Mouse (Mus musculus): ENCODE data around the gene Cnksr3. TPM values are rescaled to one million over a fixed set of nuclear protein-coding genes. Genes with fewer than 3 reads are reported as not detected.
A peak's percentile ranks its signal among the peaks of the same experiment; 100 is the strongest.

The Cnksr3 gene
- polyA plus RNA-seq, 1 experiment from 2014 or later = 11.9 TPM

- 75% methylated on average over 6 of the region's 6 CpGs for WGBS
- Histone ChIP-seq H3K4me2 (replicated peaks) (no peak overlapping the region), H3K4me1 (peaks cover 18% of the 10 kb centered on the region), H3K36me3 (no peaks in the 10 kb centered on the region), H3K27ac (replicated peaks) (no peak overlapping the region), H3K4me3 (replicated peaks) (no peak overlapping the region), H3K9ac (no peak overlapping the region), H3K9me3 (replicated peaks) (no peaks in the 10 kb centered on the region), H3K27me3 (no peaks in the 10 kb centered on the region)
- no peak for ATAC-seq (ENCODE audit: insufficient number of reproducible peaks, low FRiP score, low TSS enrichment, low read depth)
These were observed 16.1 kb downstream of the Cnksr3 start for GRCm38 (mm10) chr10:7195927-7196326.

DNA sequence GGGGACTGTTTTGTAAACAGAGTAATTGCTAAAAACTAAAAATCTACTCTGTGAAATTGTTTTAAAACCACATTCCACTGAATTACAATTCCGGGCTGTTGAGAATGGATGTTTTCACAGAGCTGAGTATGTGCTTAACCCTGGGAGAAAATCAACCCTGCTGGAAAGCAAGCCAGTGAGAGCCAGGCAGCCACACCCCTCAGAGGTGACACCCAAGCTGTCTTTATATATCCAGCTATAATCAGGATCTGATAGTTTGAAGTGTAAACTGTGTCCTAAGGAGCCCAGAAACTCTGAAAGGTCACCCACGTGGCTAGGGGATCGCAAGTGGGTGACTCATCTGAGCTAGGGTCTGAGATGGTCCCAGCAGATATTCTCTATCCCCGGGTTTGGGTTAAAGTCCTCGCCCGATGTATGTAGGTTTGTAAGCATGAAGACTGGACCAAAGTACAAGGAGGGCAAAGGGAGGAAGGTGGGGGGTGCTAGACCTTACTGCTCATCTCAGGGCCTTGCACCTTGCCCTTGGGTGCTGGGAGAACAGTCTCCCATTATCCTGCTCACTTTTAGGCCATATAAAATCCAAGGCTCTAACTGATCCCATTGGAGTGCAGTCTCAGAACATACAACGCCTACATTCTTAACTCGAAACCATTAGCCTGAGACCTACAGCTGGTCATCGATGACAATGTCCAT is 20.2 kb downstream of the Cnksr3 start:
- Histone ChIP-seq H3K4me2 (replicated peaks) (no peak overlapping the region), H3K27ac (replicated peaks) (no peak overlapping the region), H3K27me3 (no peaks in the 10 kb centered on the region), H3K9me3 (replicated peaks) (no peaks in the 10 kb centered on the region), H3K36me3 (no peaks in the 10 kb centered on the region), H3K4me3 (replicated peaks) (no peak overlapping the region), H3K4me1 (peaks cover 26% of the 10 kb centered on the region), H3K9ac (no peak overlapping the region)
- WGBS = 80% methylated on average over 9 of the region's 9 CpGs
- no peak for ATAC-seq (ENCODE audit: insufficient number of reproducible peaks, low FRiP score, low TSS enrichment, low read depth)

- no peak overlapping the region for H3K9ac ChIP-seq
- ATAC-seq (ENCODE audit: insufficient number of reproducible peaks, low FRiP score, low TSS enrichment, low read depth) = no peak
- no peak overlapping the region for H3K4me3 ChIP-seq (replicated peaks)
- peak overlapping the region; percentile 40 for H3K27ac ChIP-seq (replicated peaks)
- no peak overlapping the region for H3K4me2 ChIP-seq (replicated peaks)
- no peaks in the 10 kb centered on the region for H3K9me3 ChIP-seq (replicated peaks)
- H3K4me1 ChIP-seq = peaks cover 14% of the 10 kb centered on the region; the same call in 1 of the 2 replicates
- no peaks in the 10 kb centered on the region for H3K36me3 ChIP-seq
- H3K27me3 ChIP-seq = no peaks in the 10 kb centered on the region
- WGBS = 69% methylated on average over 6 of the region's 6 CpGs
These were observed 22.8 kb downstream of the Cnksr3 start for GRCm38 (mm10) chr10:7189194-7189593.

GRCm38 (mm10) chr10:7187881-7188280 is 24.2 kb downstream of the Cnksr3 start:
- Histone ChIP-seq H3K27ac (replicated peaks) (no peak overlapping the region), H3K27me3 (no peaks in the 10 kb centered on the region), H3K4me2 (replicated peaks) (no peak overlapping the region), H3K36me3 (no peaks in the 10 kb centered on the region), H3K4me1 (peaks cover 25% of the 10 kb centered on the region), H3K4me3 (replicated peaks) (no peak overlapping the region), H3K9ac (no peak overlapping the region), H3K9me3 (replicated peaks) (no peaks in the 10 kb centered on the region)
- 52% methylated on average over 7 of the region's 7 CpGs for WGBS
- ATAC-seq (ENCODE audit: insufficient number of reproducible peaks, low FRiP score, low TSS enrichment, low read depth) = no peak

- no peak overlapping the region for H3K4me3 ChIP-seq (replicated peaks)
- peaks cover 32% of the 10 kb centered on the region for H3K4me1 ChIP-seq
- H3K9ac ChIP-seq = no peak overlapping the region
- WGBS = 88% methylated on average over 5 of the region's 5 CpGs
- no peak overlapping the region for H3K4me2 ChIP-seq (replicated peaks)
- H3K27ac ChIP-seq (replicated peaks) = no peak overlapping the region
- ATAC-seq (ENCODE audit: insufficient number of reproducible peaks, low FRiP score, low TSS enrichment, low read depth) = no peak
- H3K27me3 ChIP-seq = no peaks in the 10 kb centered on the region
- no peaks in the 10 kb centered on the region for H3K9me3 ChIP-seq (replicated peaks)
- H3K36me3 ChIP-seq = no peaks in the 10 kb centered on the region
These were observed 25.0 kb downstream of the Cnksr3 start for GRCm38 (mm10) chr10:7186992-7187391.

DNA sequence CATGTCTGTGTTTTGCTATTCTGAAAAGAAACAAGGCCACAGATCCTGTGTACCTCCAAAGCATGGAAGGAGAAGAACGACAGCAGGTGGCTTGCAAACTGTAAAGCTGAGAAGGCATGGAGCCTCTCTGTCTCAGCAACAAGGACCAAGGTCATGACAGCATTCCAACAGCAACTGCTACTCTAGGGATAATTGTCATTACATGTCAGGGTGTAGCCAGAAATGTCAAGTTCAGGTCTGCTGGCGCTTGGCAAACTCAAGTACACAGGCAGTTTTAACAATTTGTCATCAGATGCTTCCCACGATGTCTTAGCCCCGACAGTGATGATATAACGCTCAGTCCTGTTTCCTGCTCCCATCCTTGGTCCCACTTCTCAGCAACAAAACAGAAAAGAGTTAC is 26.0 kb downstream of the Cnksr3 start:
- 65% methylated on average over 5 of the region's 5 CpGs for WGBS
- H3K36me3 ChIP-seq = no peaks in the 10 kb centered on the region
- no peak for ATAC-seq (ENCODE audit: insufficient number of reproducible peaks, low FRiP score, low TSS enrichment, low read depth)

GRCm38 (mm10) chr10:7183171-7183631 is 28.8 kb downstream of the Cnksr3 start:
- 8% methylated on average over 6 of the region's 6 CpGs for WGBS
- Histone ChIP-seq H3K4me1 (peaks cover 30% of the 10 kb centered on the region), H3K9me3 (replicated peaks) (no peaks in the 10 kb centered on the region), H3K27ac (replicated peaks) (peak overlapping the region; percentile 82), H3K9ac (no peak overlapping the region), H3K4me3 (replicated peaks) (no peak overlapping the region), H3K27me3 (no peaks in the 10 kb centered on the region), H3K36me3 (no peaks in the 10 kb centered on the region), H3K4me2 (replicated peaks) (peak overlapping the region; percentile 30)
- ATAC-seq (ENCODE audit: insufficient number of reproducible peaks, low FRiP score, low TSS enrichment, low read depth) = peak; percentile 77

More for the DNA sequence above, 26.0 kb downstream of the Cnksr3 start:
- Histone ChIP-seq H3K27ac (replicated peaks) (no peak overlapping the region), H3K4me3 (replicated peaks) (no peak overlapping the region), H3K9me3 (replicated peaks) (no peaks in the 10 kb centered on the region), H3K27me3 (no peaks in the 10 kb centered on the region), H3K4me1 (peaks cover 35% of the 10 kb centered on the region), H3K9ac (no peak overlapping the region), H3K4me2 (replicated peaks) (no peak overlapping the region)

GRCm38 (mm10) chr10:7182555-7183170 is 29.4 kb downstream of the Cnksr3 start:
- ATAC-seq (ENCODE audit: insufficient number of reproducible peaks, low FRiP score, low TSS enrichment, low read depth) = no peak
- Histone ChIP-seq H3K4me3 (replicated peaks) (no peak overlapping the region), H3K9me3 (replicated peaks) (no peaks in the 10 kb centered on the region), H3K4me2 (replicated peaks) (peak overlapping the region; percentile 30), H3K4me1 (peaks cover 25% of the 10 kb centered on the region), H3K9ac (no peak overlapping the region), H3K36me3 (no peaks in the 10 kb centered on the region), H3K27me3 (no peaks in the 10 kb centered on the region), H3K27ac (replicated peaks) (peak overlapping the region; percentile 82)
- 40% methylated on average over 12 of the region's 12 CpGs for WGBS

- H3K27me3 ChIP-seq = no peaks in the 10 kb centered on the region
- no peak overlapping the region for H3K9ac ChIP-seq
- H3K9me3 ChIP-seq (replicated peaks) = no peaks in the 10 kb centered on the region
- peaks cover 30% of the 10 kb centered on the region for H3K4me1 ChIP-seq
- WGBS = 62% methylated on average over 5 of the region's 5 CpGs
- no peak overlapping the region for H3K4me3 ChIP-seq (replicated peaks)
- H3K27ac ChIP-seq (replicated peaks) = no peak overlapping the region
- no peak for ATAC-seq (ENCODE audit: insufficient number of reproducible peaks, low FRiP score, low TSS enrichment, low read depth)
- H3K4me2 ChIP-seq (replicated peaks) = no peak overlapping the region
- H3K36me3 ChIP-seq = no peaks in the 10 kb centered on the region
These were observed 31.7 kb downstream of the Cnksr3 start for GRCm38 (mm10) chr10:7180296-7180695.

GRCm38 (mm10) chr10:7178571-7178970 is 33.5 kb downstream of the Cnksr3 start:
- H3K4me2 ChIP-seq (replicated peaks) = no peak overlapping the region
- peaks cover 26% of the 10 kb centered on the region for H3K4me1 ChIP-seq
- H3K9ac ChIP-seq = no peak overlapping the region
- no peaks in the 10 kb centered on the region for H3K36me3 ChIP-seq
- ATAC-seq (ENCODE audit: insufficient number of reproducible peaks, low FRiP score, low TSS enrichment, low read depth) = no peak
- H3K27ac ChIP-seq (replicated peaks) = no peak overlapping the region
- no peak overlapping the region for H3K4me3 ChIP-seq (replicated peaks)
- no peaks in the 10 kb centered on the region for H3K9me3 ChIP-seq (replicated peaks)
- no peaks in the 10 kb centered on the region for H3K27me3 ChIP-seq
- 78% methylated on average over 10 of the region's 10 CpGs for WGBS

- ATAC-seq (ENCODE audit: insufficient number of reproducible peaks, low FRiP score, low TSS enrichment, low read depth) = no peak
- WGBS = 71% methylated on average over 8 of the region's 8 CpGs
- Histone ChIP-seq H3K4me3 (replicated peaks) (no peak overlapping the region), H3K27me3 (no peaks in the 10 kb centered on the region), H3K27ac (replicated peaks) (peak overlapping the region; percentile 80), H3K9ac (no peak overlapping the region), H3K4me2 (replicated peaks) (no peak overlapping the region), H3K36me3 (no peaks in the 10 kb centered on the region), H3K9me3 (replicated peaks) (no peaks in the 10 kb centered on the region), H3K4me1 (peaks cover 6% of the 10 kb centered on the region; the same call in 1 of the 2 replicates)
These were observed 35.7 kb downstream of the Cnksr3 start for GRCm38 (mm10) chr10:7176205-7176910.

All from embryonic facial prominence, embryonic 15.5 days (tissue).